Mouse (Mus musculus): ENCODE measurements around the gene Bcl7a. TPM values are rescaled to one million over a fixed set of nuclear protein-coding genes. Genes with fewer than 3 reads are reported as not detected.
A peak's percentile ranks its signal among the peaks of the same experiment; 100 is the strongest.

Gene Bcl7a
- total and polyA plus RNA-seq, 3 experiments = 2.3 to 7.2 (median 4.3) TPM

DNA sequence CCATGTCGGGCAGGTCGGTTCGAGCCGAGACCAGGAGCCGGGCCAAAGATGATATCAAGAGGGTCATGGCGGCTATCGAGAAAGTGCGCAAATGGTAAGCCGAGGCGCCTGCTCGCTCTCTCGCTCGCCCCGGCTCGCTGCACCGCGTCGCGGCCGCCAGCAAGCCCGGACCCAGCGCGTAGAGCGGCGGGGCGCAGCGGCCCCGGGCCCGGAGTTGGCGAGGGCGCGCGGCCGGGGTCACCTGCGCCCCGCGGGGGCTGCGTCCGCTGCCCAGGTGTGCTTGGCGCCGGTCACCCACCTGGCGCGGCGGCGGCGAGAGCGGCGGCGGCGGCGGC is 961 bp downstream of the Bcl7a start:
- Histone ChIP-seq H3K9ac (ENCODE audit: insufficient read depth, low read depth) (peak overlapping the region; percentile 76), H3K79me2 (replicated peaks; ENCODE audit: control insufficient read depth, extremely low read depth, insufficient read depth, poor library complexity, severe bottlenecking) (no peaks in the 10 kb centered on the region; the same call in 1 of the 2 replicates), H3K9me3 (replicated peaks; ENCODE audit: low read length) (no peaks in the 10 kb centered on the region), H3K4me3 (replicated peaks in 1 of 3; ENCODE audit: low read depth in 2 of 3, low read length in 2 of 3, poor library complexity in 1 of 3) (peak overlapping the region; percentile 60 to 80 (median 74)), H3K4me2 (ENCODE audit: insufficient read depth, low read depth, poor library complexity, severe bottlenecking) (peak overlapping the region; percentile 96; the same call in 1 of the 2 replicates), H3K4me1 (ENCODE audit: control insufficient read depth in 1 of 2, insufficient read depth in 2 of 2) (peaks cover 9 to 39% of the 10 kb centered on the region in 2 experiments), H3K27ac (ENCODE audit: insufficient read depth, low read depth) (peak overlapping the region; percentile 53), H3K27me3 (replicated peaks) (peaks cover 7% of the 10 kb centered on the region), H3K36me3 (replicated peaks in 1 of 2; ENCODE audit: control insufficient read depth in 1 of 2, insufficient read depth in 1 of 2, low read length in 1 of 2) (peaks cover 0 to 7% of the 10 kb centered on the region in 2 experiments)
- DNase-seq (ENCODE audit: extremely low read depth) = no peak
- dilution Hi-C loops (cut with MboI; ENCODE audit: extremely low pct_ligation_motif_present, extremely low pct_unique_long_range_greater_than_20kb, low sequenced_read_pairs) (no loop called here), in situ Hi-C loops (cut with MboI; ENCODE audit: low pct_ligation_motif_present, low pct_unique_long_range_greater_than_20kb, low sequenced_read_pairs) (no loop called here)
- 0 out of 2 replicates have a peak, but pooled peaks have one; percentile 23 for TF ChIP-seq UBTF (IDR thresholded peaks at IDR 0.05; ENCODE audit: low read depth, low read length)
- TF ChIP-seq MEF2A (IDR thresholded peaks at IDR 0.05; ENCODE audit: borderline replicate concordance, low read depth, low read length) = no peak
- no peak for TF ChIP-seq HCFC1 (IDR thresholded peaks at IDR 0.05; ENCODE audit: low read depth, low read length)
- no peak for TF ChIP-seq SMC3 (IDR thresholded peaks at IDR 0.05; ENCODE audit: low read depth, low read length)

DNA sequence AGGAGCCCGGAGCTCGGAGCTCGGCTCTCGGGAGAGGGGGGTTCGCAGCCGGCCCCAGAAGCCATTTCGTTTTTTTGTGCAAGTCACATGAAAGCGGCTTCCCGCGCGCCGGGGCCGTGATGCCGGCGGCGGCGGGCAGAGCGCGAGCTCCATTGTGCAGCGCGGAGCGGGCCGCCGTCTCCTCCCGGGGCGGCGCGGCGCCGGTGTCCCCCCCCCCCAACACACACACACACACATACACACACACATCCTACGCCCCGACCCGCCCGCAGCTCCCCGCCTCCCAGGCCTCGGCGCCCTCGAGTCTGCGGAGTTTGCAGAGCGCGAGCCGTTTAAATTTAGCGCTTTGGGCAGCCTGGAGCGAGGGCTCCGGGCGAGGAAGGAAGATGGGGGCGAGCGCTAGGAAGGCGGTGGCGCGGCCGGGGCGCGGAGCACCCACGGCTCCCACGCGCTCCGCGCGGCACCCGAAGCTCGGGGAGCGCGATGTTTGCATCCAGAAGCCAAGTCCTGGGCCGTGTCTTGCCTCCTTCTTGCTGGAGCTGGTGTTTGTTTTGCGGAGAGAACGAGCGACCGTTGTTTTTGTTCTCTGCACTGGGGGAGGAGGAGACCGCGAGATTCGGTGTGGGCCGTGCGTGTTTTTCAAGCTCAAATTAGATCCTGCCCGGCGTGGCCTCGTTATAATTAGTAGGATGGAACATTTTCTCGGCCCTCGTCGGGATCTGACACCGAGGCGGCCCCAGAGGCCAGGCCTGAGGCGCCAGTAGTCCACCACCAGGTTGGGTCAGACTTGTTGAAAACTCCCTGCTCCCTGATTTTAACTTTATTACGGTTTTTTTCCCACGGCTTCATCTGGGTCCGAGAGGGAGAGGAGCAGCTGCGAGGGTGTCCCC is 1.6 kb downstream of the Bcl7a start:
- Histone ChIP-seq H3K27ac (ENCODE audit: insufficient read depth, low read depth) (peak overlapping the region; percentile 53), H3K36me3 (replicated peaks in 1 of 2; ENCODE audit: control insufficient read depth in 1 of 2, insufficient read depth in 1 of 2, low read length in 1 of 2) (peaks cover 0 to 7% of the 10 kb centered on the region in 2 experiments), H3K9me3 (replicated peaks; ENCODE audit: low read length) (no peaks in the 10 kb centered on the region), H3K4me2 (ENCODE audit: insufficient read depth, low read depth, poor library complexity, severe bottlenecking) (peak overlapping the region; percentile 96), H3K79me2 (replicated peaks; ENCODE audit: control insufficient read depth, extremely low read depth, insufficient read depth, poor library complexity, severe bottlenecking) (no peaks in the 10 kb centered on the region; the same call in 1 of the 2 replicates), H3K4me1 (ENCODE audit: control insufficient read depth in 1 of 2, insufficient read depth in 2 of 2) (peaks cover 9 to 42% of the 10 kb centered on the region in 2 experiments), H3K27me3 (replicated peaks) (peaks cover 7% of the 10 kb centered on the region), H3K4me3 (replicated peaks in 1 of 3; ENCODE audit: low read depth in 2 of 3, low read length in 2 of 3, poor library complexity in 1 of 3) (peak overlapping the region; percentile 71 to 80 (median 74)), H3K9ac (ENCODE audit: insufficient read depth, low read depth) (peak overlapping the region; percentile 76)
- TF ChIP-seq CHD2 (IDR thresholded peaks at IDR 0.05; ENCODE audit: low read length) = no peak
- TF ChIP-seq CTCF (conservative IDR thresholded peaks at IDR 0.05 in 1 of 2, IDR thresholded peaks at IDR 0.05 in 1 of 2; ENCODE audit: low read depth in 2 of 2, low read length in 2 of 2) = no peak
- TF ChIP-seq BHLHE40 (IDR thresholded peaks at IDR 0.05; ENCODE audit: low read depth, low read length) = no peak
- no peak for TF ChIP-seq UBTF (IDR thresholded peaks at IDR 0.05; ENCODE audit: low read depth, low read length)
- TF ChIP-seq POLR2A (IDR thresholded peaks at IDR 0.05; ENCODE audit: low read depth, low read length) = no peak
- no peak for TF ChIP-seq USF1 (IDR thresholded peaks at IDR 0.05; ENCODE audit: low read depth, low read length)
- TF ChIP-seq RAD21 (IDR thresholded peaks at IDR 0.05; ENCODE audit: low read depth, low read length) = no peak
- TF ChIP-seq TCF12 (IDR thresholded peaks at IDR 0.05; ENCODE audit: low read depth, low read length) = no peak
- no peak for TF ChIP-seq CHD1 (IDR thresholded peaks at IDR 0.05; ENCODE audit: low read depth, low read length)
- TF ChIP-seq MEF2A (IDR thresholded peaks at IDR 0.05; ENCODE audit: borderline replicate concordance, low read depth, low read length) = no peak
- no peak for TF ChIP-seq MAFK (IDR thresholded peaks at IDR 0.05; ENCODE audit: insufficient replicate concordance, low read length)
- TF ChIP-seq SMC3 (IDR thresholded peaks at IDR 0.05; ENCODE audit: low read depth, low read length) = no peak
- TF ChIP-seq PAX5 (IDR thresholded peaks at IDR 0.05; ENCODE audit: low read length) = no peak
- in situ Hi-C loops (cut with MboI; ENCODE audit: low pct_ligation_motif_present, low pct_unique_long_range_greater_than_20kb, low sequenced_read_pairs) = no loop called here
- DNase-seq (ENCODE audit: extremely low read depth) = peak; percentile 29
- dilution Hi-C loops (cut with MboI; ENCODE audit: extremely low pct_ligation_motif_present, extremely low pct_unique_long_range_greater_than_20kb, low sequenced_read_pairs) = no loop called here
